Mouse (Mus musculus) MEL-GATA-1-ER (cell line): ENCODE data around the gene Tarbp2.
A peak's percentile ranks its signal among the peaks of the same experiment; 100 is the strongest.

Source experiments
- DNase-seq: peaks from one replicate; pipeline ENCODE4 v3.0.0-alpha.2; 2012; ENCODE audit warnings: low read depth; ENCODE audit errors: extremely low read depth

Tarbp2 gene

GRCm38 (mm10) chr15:102517976-102518858 lies at the start of gene Tarbp2:
Gene Tarbp2 (plus strand): TSS chr15:102518192.
- peak; percentile 100 for DNase-seq

GRCm38 (mm10) chr15:102468675-102469370 lies 49.2 kb upstream of the Tarbp2 start:
- no peak for DNase-seq

- DNase-seq: peak; percentile 97
Measured at GRCm38 (mm10) chr15:102470183-102470604, 47.8 kb upstream of the Tarbp2 start, which contains the start of gene Pcbp2. Gene Pcbp2 (plus strand): TSS chr15:102470539.

GRCm38 (mm10) chr15:102470605-102471294 lies 47.2 kb upstream of the Tarbp2 start:
- peak; percentile 33 for DNase-seq

GRCm38 (mm10) chr15:102471295-102471645 lies 46.7 kb upstream of the Tarbp2 start:
- DNase-seq: peak; percentile 46

- DNase-seq: no peak
Measured at GRCm38 (mm10) chr15:102471727-102472126, 46.3 kb upstream of the Tarbp2 start.

- no peak for DNase-seq
Measured at GRCm38 (mm10) chr15:102473246-102473645, 44.7 kb upstream of the Tarbp2 start.

- DNase-seq: no peak
Measured at GRCm38 (mm10) chr15:102474520-102474919, 43.5 kb upstream of the Tarbp2 start.

GRCm38 (mm10) chr15:102483136-102483535 lies 34.9 kb upstream of the Tarbp2 start:
- DNase-seq: no peak

GRCm38 (mm10) chr15:102485853-102486252 lies 32.1 kb upstream of the Tarbp2 start:
- no peak for DNase-seq

- DNase-seq: no peak
Measured at GRCm38 (mm10) chr15:102487664-102488063, 30.3 kb upstream of the Tarbp2 start.

- DNase-seq: no peak
Measured at GRCm38 (mm10) chr15:102498322-102498721, 19.7 kb upstream of the Tarbp2 start.

GRCm38 (mm10) chr15:102499370-102499769 lies 18.6 kb upstream of the Tarbp2 start:
- DNase-seq: peak; percentile 80

GRCm38 (mm10) chr15:102499851-102500250 lies 18.1 kb upstream of the Tarbp2 start:
- DNase-seq: no peak

GRCm38 (mm10) chr15:102500479-102500878 lies 17.5 kb upstream of the Tarbp2 start:
- DNase-seq: no peak

GRCm38 (mm10) chr15:102501084-102501814 lies 16.7 kb upstream of the Tarbp2 start:
- DNase-seq: no peak

- DNase-seq: no peak
Measured at GRCm38 (mm10) chr15:102502254-102502840, 15.6 kb upstream of the Tarbp2 start.

GRCm38 (mm10) chr15:102503447-102503846 lies 14.5 kb upstream of the Tarbp2 start, which contains the start of gene Gm10337:
Gene Gm10337 (plus strand): TSS chr15:102503722.
- no peak for DNase-seq

- no peak for DNase-seq
Measured at GRCm38 (mm10) chr15:102503924-102504782, 13.8 kb upstream of the Tarbp2 start.
